Mouse (Mus musculus) liver, adult 2 months (tissue): ENCODE results near the gene Ttc21a.

Source experiments
- CTCF ChIP-seq: fragments of 200-500 bp; IDR thresholded peaks from 2 replicates; pipeline ENCODE4 v1.5.1; 2011; ENCODE audit warnings: low read depth, low read length, control low read depth
- POLR2A ChIP-seq: fragments of 200-500 bp; IDR thresholded peaks from 2 replicates; pipeline ENCODE4 v1.6.1; 2011; ENCODE audit warnings: low read length, control low read depth; ENCODE audit not compliant: insufficient read depth; ENCODE audit errors: extremely low read depth

DNA sequence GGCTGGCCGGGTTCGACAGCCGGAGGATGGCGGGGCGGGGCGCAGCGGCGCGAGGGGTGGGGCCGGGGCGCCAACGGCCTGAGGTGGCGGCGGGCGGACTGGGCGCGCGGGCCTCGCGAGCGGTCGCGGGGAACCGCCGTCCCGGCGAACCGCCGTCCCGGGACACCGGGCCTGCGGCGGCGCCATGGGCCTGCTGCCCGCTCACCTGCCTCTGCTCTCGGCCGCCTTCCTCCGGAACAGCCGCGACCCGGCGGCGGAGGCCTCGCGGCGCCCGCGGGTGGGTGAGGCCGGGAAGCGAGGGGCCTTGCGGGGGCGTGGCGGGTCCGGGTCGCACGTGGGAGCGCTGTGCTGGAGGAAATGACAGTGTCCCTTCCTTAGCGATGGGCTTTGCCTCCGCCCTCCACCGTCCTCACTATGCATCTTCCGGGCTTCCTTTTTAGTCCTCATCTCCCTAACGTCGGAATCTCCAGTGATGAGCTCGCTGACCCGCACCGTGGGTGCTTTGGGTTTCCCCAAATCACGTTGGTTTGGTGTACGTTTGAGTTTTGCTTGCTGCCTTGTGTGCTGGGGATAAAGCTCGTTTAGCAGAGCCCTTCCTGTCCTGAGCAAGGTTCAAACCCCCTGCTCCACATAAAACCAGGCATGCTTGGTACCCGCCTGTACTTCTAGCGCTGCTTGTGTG is 42.2 kb upstream of the Ttc21a start:
- no peak for TF ChIP-seq POLR2A
- TF ChIP-seq CTCF, result no peak
